Mouse (Mus musculus) ES-Bruce4 (cell line): ENCODE measurements around the gene Pax5.

ENCODE experiments used
- CTCF ChIP-seq: IDR thresholded peaks from one replicate; pipeline ENCODE4 v1.8.1; 2011; ENCODE audit warnings: low read depth, low read length
- EP300 ChIP-seq: IDR thresholded peaks from 2 replicates; pipeline ENCODE4 v1.6.1; 2011; ENCODE audit warnings: low read depth, low read length; ENCODE audit not compliant: insufficient read depth
- POLR2A ChIP-seq: IDR thresholded peaks from one replicate; pipeline ENCODE4 v1.8.1; 2011; ENCODE audit warnings: low read length; ENCODE audit not compliant: insufficient read depth

DNA sequence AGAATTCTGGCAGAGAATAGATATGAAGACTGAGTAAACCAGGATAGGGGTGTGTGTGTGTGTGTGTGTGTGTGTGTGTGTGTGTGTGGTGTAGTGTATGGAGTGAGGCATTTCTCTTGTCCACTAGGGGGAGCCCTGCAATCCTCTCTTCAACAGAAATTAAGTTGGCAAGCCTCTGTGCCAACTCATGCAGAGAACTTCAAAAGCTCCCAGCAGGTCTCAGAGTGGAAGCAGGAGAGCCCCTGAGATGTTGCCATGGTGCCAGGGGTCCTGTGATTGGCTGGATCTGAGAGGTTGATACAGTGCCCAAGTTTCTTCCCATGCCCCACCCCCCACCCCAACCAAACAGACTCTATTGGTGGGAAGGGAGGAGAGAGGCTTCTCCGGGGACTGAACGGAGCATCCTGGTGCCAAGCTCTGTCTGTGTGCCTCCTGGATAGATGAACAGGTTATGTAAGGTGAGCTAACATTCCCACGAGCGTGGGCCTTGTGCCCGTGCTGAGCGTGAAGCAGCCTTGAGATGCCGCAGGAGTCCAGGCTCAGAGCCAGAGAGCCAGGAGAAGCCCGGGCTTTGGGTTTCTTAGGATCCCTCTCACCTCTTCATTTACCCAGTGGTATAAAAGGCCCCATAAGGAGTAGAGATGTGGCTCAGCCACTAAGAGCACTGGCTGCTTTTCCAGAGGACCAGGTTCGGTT lies 153.6 kb downstream of the Pax5 start:
- TF ChIP-seq CTCF (no peak), POLR2A (no peak), EP300 (no peak)
